Mouse (Mus musculus): ENCODE measurements around the gene Epha6. TPM values are rescaled to one million over a fixed set of nuclear protein-coding genes. Genes with fewer than 3 reads are reported as not detected.

The Epha6 gene
- polyA plus RNA-seq, 2 experiments, result not detected

DNA sequence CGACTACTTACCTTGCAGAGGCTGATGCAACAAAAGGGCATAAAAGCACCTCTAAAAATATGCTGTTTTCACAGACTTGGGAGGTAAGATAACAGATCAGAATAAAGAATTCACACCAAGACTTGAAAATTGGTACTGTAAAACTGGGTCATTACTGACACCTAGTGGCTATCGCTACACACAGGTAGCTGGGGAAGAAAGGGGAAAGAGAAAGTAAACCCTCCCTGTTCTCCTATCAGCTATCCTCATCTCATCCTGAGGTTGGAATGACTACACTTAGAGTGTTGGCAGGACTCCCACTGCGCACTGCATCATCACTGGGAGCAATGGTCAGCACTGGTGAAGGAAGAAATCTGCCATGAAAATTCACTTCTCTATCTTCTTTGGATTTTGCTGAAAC lies 988.2 kb downstream of the Epha6 start:
- no peak overlapping the region for H3K9ac ChIP-seq (replicated peaks)
- 13% methylated on average over 3 of the region's 3 CpGs for whole genome bisulfite sequencing (ENCODE audit: insufficient replicate concordance)
- ATAC-seq (ENCODE audit: insufficient read depth) (no peak), DNase-seq (ENCODE audit: low read depth in 3 of 3, low spot score in 3 of 3) (no peak)
- no peaks in the 10 kb centered on the region for H3K27me3 ChIP-seq (ENCODE audit: control insufficient read depth, insufficient read depth, low read length)
- no peak overlapping the region for H3K4me3 ChIP-seq (ENCODE audit: insufficient read depth in 1 of 2, low read depth in 2 of 2, low read length in 2 of 2)
- H3K9me3 ChIP-seq (ENCODE audit: control insufficient read depth, low read length), result no peaks in the 10 kb centered on the region
- no peaks in the 10 kb centered on the region for H3K4me1 ChIP-seq (replicated peaks; ENCODE audit: control insufficient read depth in 2 of 2, insufficient read depth in 2 of 2, low read length in 1 of 2)
- H3K4me2 ChIP-seq (ENCODE audit: low read depth), result no peak overlapping the region
- no peak for TF ChIP-seq EP300 (IDR thresholded peaks at IDR 0.05; ENCODE audit: low read depth)
- TF ChIP-seq CTCF (IDR thresholded peaks at IDR 0.05; ENCODE audit: low read depth), result peak; percentile 50; the same call in 1 of the 2 replicates
- no peak overlapping the region for H3K27ac ChIP-seq
- no peaks in the 10 kb centered on the region for H3K36me3 ChIP-seq (replicated peaks; ENCODE audit: control insufficient read depth, insufficient read depth, low read depth)

DNA sequence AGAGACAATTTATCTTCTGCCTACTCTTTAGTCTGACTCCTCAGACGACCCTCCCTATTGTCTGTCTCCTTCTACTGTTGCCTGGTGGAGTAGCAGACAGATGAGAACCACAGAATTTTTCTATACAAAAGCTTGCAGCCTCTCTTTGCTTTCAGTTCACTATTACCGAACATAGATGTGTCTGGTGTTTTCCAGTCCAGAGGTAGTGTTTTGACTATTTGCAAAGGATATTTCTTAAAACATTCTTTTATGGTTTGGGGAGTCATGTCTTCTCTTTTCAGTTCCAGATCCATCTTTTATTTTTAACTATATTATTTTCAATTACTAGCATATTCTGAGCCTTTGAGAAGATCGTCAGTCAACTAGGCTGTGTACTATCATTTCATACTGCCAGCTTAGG lies 989.7 kb downstream of the Epha6 start:
- no peaks in the 10 kb centered on the region for H3K27me3 ChIP-seq (ENCODE audit: control insufficient read depth, insufficient read depth, low read length)
- TF ChIP-seq EP300 (IDR thresholded peaks at IDR 0.05; ENCODE audit: low read depth), result no peak
- no peak for TF ChIP-seq CTCF (IDR thresholded peaks at IDR 0.05; ENCODE audit: low read depth)

DNA sequence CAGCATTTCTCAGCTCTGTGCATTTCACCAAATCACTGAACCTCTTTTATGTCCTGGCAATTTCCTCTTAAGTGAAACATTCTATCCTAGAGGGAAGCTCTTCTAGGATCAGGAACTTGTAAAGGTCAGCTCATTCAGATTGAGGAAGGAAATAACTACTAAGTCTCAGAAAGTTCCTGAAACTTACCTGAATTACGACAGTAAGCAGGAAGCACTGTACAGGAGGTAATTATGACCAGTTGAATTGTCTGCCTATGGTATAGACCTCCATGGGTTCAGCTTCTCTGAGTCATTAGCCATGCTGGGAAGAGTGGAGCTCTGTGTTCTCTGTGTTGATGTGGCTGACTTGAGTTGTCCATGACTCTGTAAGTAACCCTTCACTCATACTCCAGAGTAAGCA lies 994.6 kb downstream of the Epha6 start:
- H3K27me3 ChIP-seq (ENCODE audit: control insufficient read depth, insufficient read depth, low read length), result no peaks in the 10 kb centered on the region
- H3K36me3 ChIP-seq (replicated peaks; ENCODE audit: control insufficient read depth, insufficient read depth, low read depth), result no peaks in the 10 kb centered on the region
- ATAC-seq (ENCODE audit: insufficient read depth) (no peak), DNase-seq (ENCODE audit: low read depth in 3 of 3, low spot score in 3 of 3) (no peak)
- no peaks in the 10 kb centered on the region for H3K4me1 ChIP-seq (replicated peaks; ENCODE audit: control insufficient read depth in 2 of 2, insufficient read depth in 2 of 2, low read length in 1 of 2)
- H3K9me3 ChIP-seq (ENCODE audit: control insufficient read depth, low read length), result no peaks in the 10 kb centered on the region
- no peak overlapping the region for H3K4me2 ChIP-seq (ENCODE audit: low read depth)
- H3K27ac ChIP-seq, result no peak overlapping the region
- H3K9ac ChIP-seq (replicated peaks), result no peak overlapping the region
- no peak overlapping the region for H3K4me3 ChIP-seq (ENCODE audit: insufficient read depth in 1 of 2, low read depth in 2 of 2, low read length in 2 of 2)
- TF ChIP-seq EP300 (IDR thresholded peaks at IDR 0.05; ENCODE audit: low read depth), result no peak
- no peak for TF ChIP-seq CTCF (IDR thresholded peaks at IDR 0.05; ENCODE audit: low read depth)
- WGBS (ENCODE audit: insufficient replicate concordance), result 40% methylated on average over 1 of the region's 1 CpGs

More for the DNA sequence above, 989.7 kb downstream of the Epha6 start:
- DNase-seq (ENCODE audit: low read depth in 3 of 3, low spot score in 3 of 3) (no peak), ATAC-seq (ENCODE audit: insufficient read depth) (no peak)
- no peaks in the 10 kb centered on the region for H3K4me1 ChIP-seq (replicated peaks; ENCODE audit: control insufficient read depth in 2 of 2, insufficient read depth in 2 of 2, low read length in 1 of 2)
- no peak overlapping the region for H3K4me3 ChIP-seq (ENCODE audit: insufficient read depth in 1 of 2, low read depth in 2 of 2, low read length in 2 of 2)
- H3K36me3 ChIP-seq (replicated peaks; ENCODE audit: control insufficient read depth, insufficient read depth, low read depth), result no peaks in the 10 kb centered on the region
- 52% methylated on average over 3 of the region's 3 CpGs for WGBS (ENCODE audit: insufficient replicate concordance)
- H3K27ac ChIP-seq, result no peak overlapping the region
- H3K9ac ChIP-seq (replicated peaks), result no peak overlapping the region
- H3K4me2 ChIP-seq (ENCODE audit: low read depth), result no peak overlapping the region
- no peaks in the 10 kb centered on the region for H3K9me3 ChIP-seq (ENCODE audit: control insufficient read depth, low read length)

DNA sequence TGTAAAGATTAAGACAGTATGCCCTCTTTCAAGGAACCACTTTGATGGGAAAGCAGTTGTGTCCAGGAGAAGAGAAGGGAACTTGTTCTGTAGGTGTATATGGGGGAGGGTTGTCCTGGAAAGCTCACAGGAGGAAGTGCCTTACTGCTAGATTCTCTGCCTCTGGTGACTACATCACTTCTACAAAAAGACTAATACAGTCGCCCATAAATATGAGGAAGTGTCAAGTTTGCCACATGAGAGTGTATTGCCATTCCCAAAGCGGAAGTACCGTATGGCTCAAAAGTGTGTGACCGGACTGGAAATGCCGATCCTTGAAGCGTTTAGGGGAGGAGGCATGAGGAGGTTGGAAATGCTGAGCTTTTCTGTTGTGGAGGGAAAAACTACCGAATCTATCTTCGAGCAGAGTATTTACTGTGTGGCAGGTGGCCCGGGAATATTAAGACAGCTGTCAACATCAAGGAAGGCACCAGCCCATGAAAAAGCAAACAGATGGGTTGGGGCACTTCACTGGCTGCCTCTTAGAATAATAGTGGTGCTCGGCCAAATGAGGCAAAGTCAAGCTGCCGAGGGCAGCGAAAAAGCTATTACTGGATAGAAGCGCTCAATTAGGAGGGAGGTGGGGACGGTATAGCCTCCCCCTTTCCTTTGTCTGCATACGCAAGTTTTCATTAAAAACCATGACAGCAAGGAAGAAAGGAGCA lies 1001.1 kb downstream of the Epha6 start:
- H3K9me3 ChIP-seq (ENCODE audit: control insufficient read depth, low read length), result no peaks in the 10 kb centered on the region
- 40% methylated on average over 15 of the region's 15 CpGs for WGBS (ENCODE audit: insufficient replicate concordance)
- no peak overlapping the region for H3K9ac ChIP-seq (replicated peaks)
- peaks cover 23% of the 10 kb centered on the region for H3K27me3 ChIP-seq (ENCODE audit: control insufficient read depth, insufficient read depth, low read length)
- TF ChIP-seq CTCF (IDR thresholded peaks at IDR 0.05; ENCODE audit: low read depth), result no peak
- TF ChIP-seq EP300 (IDR thresholded peaks at IDR 0.05; ENCODE audit: low read depth), result no peak
- H3K4me1 ChIP-seq (replicated peaks; ENCODE audit: control insufficient read depth in 2 of 2, insufficient read depth in 2 of 2, low read length in 1 of 2), result no peaks in the 10 kb centered on the region
- no peaks in the 10 kb centered on the region for H3K36me3 ChIP-seq (replicated peaks; ENCODE audit: control insufficient read depth, insufficient read depth, low read depth)
- no peak overlapping the region for H3K4me2 ChIP-seq (ENCODE audit: low read depth)
- no peak overlapping the region for H3K27ac ChIP-seq
- ATAC-seq (ENCODE audit: insufficient read depth) (no peak), DNase-seq (ENCODE audit: low read depth in 3 of 3, low spot score in 3 of 3) (no peak)
- H3K4me3 ChIP-seq (ENCODE audit: insufficient read depth in 1 of 2, low read depth in 2 of 2, low read length in 2 of 2), result no peak overlapping the region

Small RNA genes within 50 kb of the gene (microRNA-seq; reads per million reads assigned to microRNA genes)
- not detected for gene Gm24755

All from liver, embryonic 14.5 days (tissue).